Mouse (Mus musculus) cerebellum, adult 9-11 months (tissue): ENCODE data around the gene Car7.

Experiments used
- DNase-seq: peaks from one replicate; pipeline ENCODE4 v3.0.0; 2022

The Car7 gene

DNA sequence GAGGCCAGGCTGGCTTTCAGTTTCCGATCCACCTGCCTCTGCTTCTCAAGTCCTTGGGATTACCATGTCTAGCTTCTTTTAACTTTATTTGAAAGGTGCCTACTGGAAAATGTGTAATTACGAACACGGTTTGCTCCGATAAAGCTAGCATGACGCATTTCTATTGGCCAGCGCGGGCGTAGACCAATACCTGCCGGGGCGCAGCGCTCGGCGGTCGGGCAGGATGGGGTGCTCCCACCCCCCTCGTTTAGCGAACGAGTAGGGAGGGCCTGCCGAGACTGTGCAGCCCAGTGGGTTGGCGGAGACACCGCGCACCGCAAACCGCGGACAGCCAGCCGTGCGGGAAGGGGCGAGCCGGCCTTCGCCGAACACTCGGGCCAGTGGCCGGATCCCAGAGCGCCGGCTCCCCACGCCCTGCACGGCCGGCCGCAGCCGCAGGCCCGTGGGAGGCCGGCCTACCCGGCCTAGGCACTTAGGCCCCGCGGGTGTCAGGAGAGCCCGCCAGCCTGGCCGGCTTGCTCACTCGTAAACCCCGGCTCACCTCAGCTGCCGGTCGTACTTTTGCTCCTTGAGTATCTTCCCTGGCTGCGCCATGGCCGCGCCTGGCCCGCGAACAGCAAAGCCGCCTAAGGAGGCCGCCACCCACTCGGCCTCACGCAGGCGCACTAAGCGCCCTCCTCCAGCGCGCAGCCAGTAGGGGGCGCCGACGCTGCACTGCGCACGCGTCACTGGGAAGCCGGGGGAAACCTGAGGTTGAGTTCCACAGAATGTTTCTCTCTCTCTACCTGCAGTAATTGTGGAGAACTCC, at the start of gene Car7, which contains the start of gene Nae1:
Car7 (plus strand) TSS at position 719 of the 808 bp plus-strand sequence.
Nae1 (minus strand) TSS at position 667 of the 808 bp plus-strand sequence.
- peak; percentile 94 for DNase-seq

DNA sequence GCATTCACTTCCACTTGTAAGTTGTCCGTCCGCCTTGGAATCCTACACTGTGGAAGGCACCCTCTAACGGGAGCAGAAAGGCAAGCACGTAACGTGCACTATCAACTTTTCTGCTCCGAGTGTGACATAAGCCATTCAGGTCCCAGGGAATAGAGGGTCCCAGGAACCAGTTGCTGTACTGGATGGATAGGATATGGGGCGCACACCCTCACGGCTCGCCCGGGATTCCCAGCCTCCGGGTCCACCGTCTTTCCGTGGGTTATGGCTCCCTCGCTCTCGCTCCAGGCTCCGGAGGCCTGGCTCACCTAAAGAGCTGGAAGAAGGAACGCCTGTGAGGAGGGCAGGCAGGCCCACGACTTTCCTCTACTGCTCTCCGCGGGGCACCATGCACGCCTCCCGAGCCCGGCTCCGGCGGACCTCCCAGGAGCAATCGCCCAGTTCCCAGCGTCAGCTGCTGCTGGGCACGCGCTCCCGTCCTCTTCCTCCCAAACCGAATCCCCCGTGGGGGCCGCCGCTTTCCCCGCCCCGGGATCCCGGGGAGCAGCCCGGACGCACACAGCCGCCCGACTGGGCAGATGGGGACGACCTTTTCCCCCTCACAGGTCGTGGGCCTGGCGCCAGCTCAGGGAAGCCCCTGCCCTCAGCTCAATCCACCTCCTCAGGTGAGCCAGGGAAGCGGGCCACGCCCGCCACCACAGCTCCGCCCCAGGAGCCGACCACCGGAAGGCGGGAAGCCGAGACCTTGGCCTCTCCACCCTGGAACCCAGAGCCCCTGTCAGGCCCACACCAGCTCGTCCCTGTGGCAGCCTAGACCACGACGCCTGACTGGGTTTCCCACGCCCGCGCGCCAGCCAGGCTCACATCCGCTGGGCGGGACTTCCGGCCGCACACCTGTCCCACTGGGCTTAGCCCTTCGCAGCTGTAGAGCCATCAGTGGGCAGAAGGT, 25.2 kb upstream of the Car7 start, which contains the start of gene Terb1:
Terb1 (minus strand) TSS at position 850 of the 946 bp plus-strand sequence.
- peak; percentile 54 for DNase-seq

DNA sequence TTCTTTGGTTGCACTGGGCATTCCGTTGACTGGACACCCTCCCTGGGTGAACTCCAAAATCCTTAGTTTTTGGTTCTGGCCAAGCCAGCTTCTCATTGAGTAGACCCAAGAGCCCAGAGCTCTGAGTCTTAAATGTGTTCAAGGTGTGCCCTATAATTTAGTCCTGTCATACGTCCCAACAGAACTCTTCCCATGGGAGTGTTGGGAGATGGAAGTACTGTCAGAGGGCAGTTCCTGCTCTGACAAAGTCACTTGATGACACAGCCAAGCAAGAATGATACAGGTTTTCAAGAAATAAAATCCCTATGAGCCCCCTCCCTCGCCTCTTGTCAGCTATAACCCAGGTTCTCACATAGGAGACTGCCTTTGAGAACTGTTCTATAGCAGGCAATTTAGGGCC, 24.4 kb upstream of the Car7 start:
- DNase-seq = no peak

DNA sequence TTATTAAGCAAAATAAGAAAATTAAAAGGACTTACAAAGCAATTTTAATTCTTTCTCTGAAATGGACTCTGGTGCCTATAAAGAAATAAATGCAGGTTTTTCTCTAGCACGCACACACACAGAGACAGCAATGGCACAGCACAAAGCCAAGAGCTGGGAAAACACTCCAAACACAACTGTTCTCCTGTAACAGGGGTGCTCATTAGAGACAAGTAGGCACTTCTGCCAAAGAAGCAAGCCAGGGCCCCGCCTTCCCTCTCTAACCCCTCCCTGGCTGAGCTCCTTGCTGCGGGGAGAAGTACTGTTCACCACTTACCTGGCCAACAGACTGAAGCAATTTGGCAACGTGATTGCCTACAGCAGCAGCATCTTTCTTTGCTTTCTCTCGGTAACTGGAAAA, 16.6 kb upstream of the Car7 start:
- peak; percentile 34 for DNase-seq

DNA sequence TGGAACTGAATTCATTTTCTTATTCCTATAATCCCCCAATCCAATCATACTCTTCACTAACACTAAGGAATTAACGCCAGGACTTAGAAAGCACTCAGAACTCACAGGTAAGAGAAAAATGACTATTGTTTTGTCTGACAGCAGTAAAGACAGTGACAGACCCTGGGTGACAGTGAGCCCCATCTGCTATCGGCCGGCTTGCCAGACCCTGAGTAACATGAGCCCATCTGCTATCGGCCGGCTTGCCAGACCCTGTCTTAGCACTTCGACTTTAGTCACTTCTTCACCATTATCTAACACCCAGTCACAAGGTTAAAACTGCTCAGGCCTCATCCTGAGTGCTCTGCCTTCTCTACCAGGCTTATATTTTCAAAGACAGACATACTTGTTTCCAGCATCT, 4.8 kb upstream of the Car7 start:
- DNase-seq = peak; percentile 88

DNA sequence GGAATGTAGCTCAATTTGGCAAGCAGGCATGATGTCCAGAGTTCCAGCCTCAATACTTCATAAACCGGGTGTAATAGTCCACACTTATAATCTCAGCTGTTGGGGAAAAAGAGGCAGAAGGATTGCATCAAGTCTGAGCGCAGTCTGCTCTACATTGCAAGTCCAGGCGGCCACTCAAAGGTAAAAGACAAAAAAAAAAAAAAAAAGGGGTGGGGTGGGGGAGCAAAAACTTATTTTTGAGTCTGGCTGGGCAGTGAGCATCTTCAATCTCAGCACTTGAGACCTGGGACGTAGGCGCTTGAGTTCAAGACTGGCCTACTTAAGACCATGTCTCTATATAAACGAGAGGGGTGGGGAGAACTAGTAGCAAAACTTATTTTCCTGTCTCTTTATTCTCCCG, 938 bp upstream of the Car7 start:
- no peak for DNase-seq

DNA sequence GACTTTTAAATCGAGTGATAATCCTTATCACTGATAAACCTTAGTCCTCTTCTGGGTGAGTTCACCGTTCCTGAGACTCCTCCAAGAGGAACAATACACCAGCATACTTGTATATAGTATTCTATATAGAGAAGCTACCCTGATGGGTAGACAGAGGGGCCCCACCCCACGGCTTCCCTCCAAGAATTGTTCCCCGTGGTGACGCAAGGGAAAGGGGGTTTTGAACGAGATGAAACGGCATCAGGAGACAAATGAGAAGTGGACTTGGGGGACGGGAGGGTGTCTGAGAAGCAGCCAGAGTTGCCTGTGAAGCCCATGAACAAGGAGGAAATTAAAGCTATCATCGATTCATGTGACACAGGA, 271 bp downstream of the Car7 start:
- DNase-seq = peak; percentile 72

DNA sequence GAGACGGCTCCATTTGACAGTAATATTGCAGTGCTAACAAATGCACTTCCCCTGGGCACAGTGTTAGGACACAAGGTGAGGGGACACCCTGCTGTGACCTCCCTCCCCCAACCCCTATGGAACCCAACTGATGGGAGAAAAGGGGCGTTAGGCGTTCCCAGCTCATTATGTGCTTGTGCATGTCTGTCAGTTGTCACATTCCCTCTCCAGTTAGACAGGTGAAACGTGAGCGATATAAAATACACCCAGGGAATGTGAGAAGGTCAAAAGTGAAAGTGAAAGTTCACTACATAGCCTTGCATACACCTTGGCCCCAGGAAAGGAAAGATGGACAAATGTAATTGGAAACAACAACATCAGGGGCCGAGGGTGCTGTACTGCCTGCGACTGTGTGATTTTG, 889 bp downstream of the Car7 start:
- DNase-seq = peak; percentile 57

DNA sequence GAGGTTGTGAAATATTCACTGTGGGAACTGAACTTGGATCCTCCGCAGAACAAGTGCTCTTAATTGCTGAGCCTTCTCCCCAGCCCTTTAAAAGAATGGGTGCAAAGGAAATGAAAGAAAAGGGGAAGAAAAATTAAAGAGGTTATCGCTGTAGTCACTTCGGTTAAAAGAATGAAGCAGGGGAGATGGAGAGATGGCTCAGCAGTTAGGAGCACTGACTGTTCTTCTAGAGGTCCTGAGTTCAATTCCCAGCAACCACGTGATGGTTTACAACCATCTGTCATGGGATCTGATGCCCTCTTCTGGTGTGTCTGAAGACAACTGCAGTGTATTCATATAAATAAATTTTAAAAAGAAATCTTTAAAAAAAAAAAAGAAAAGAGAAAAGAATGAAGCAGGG, 1.5 kb downstream of the Car7 start:
- no peak for DNase-seq

DNA sequence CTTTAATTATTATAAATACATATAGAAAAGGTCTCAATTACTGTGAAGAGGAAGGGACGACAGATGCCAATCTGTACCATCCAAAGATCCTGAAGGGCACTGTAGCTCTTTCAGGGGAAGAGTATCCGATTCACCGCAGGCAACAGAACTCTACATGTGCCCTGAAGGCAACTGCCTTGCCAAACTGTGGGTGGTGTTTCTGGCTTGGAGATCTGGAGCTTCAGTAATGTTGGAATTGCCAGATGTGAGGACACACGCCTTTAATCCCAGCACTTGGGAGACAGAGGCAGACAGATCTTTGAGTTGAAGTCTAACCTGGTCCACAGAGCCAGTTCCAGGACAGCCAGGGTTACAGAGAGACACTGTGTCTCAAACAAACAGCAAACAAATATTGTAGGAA, 4.4 kb downstream of the Car7 start:
- no peak for DNase-seq

DNA sequence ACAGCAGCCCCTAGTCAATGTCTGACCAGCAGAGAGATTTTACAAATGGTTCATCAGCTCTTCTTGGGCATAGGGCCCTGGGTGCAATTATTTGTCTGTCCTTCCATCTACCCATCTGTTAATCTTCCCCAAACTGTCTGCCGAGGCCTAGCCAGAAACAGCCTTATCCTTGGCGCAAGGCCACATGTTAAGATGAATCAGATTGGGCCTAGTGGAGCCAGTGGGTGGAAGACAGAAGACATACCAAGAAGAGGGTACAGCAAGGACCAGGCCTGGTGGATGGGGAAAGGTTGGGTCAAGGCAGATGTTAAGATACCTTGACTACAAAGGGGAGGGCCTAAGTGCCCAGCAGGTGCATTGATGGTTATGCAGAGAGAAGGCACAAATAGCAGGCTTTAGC, 5.1 kb downstream of the Car7 start:
- DNase-seq = peak; percentile 58

DNA sequence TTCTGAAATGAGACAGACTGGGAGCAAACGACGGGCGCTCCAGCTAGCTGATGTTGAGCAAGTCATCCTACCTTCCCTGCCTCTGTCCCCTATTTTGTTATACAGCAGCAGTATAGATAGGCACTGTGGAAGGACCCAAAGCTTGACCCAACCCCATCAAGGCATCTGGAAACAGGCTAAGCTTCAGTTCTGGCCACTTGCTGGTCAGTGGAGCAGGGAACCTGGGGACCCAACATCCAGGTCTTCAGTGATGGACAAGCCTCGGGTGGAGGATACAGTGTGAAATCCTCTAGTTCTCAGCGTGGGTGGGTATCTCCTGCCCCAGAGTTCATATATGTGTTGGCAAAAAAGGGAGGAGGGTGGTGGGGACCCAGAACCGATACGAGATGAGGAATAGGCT, 5.7 kb downstream of the Car7 start:
- DNase-seq = no peak

DNA sequence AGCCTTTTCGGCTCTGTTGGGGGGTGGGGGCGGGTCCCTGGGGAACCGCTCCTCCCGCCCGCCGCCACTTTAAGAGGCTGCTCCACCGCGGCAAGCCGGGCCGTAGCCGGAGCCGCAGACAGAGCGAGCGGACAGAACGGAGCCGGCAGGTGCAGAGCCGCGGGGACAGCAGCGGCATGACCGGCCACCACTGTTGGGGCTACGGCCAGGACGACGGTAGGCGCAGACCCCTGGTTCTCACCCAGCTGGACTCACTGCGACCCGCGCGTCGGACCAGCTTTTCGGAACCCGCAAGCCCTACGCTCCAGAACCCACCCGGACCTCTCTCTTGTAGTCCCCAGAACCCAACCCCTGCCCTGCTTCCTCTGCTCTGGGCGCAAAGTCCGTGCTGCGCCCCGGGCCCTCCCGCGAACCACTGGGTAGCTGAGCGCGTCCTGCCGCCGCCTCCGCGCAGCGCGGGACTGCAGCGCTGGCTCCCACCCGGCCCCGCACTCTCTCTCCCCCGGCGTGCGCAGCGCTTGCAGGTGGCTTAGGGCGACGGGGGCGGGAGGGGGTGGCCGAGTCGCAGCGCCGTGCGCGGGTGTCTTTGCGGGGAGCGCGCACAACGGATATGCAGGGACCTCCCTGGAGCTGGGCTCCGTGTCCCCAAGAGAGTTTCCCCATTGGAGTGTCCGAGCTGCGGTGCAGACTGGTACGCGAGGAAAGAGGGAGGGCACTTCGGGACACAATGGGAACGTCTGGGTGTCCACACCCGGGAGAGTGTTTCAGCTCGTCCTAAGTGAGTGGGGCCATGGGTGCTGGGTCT, 6.4 kb downstream of the Car7 start:
- DNase-seq = peak; percentile 68

DNA sequence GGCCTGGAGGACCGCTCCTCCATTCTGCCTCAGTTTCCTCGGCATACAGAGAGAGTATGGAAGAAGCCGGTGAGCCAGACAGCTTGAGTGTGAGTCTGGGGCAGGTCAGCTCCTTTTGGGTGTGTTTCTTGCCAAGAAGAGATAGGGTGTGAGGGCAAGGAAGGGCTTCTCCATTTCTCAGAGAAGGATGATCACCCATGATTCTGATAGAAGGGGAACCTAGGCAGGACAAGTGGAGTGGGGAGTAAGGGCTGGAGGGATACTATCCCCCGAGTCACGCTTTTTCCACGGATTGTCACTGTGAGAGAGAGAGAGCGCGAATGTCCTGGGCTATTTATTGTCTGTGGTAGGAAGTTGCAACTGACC, 7.0 kb downstream of the Car7 start:
- DNase-seq = no peak

DNA sequence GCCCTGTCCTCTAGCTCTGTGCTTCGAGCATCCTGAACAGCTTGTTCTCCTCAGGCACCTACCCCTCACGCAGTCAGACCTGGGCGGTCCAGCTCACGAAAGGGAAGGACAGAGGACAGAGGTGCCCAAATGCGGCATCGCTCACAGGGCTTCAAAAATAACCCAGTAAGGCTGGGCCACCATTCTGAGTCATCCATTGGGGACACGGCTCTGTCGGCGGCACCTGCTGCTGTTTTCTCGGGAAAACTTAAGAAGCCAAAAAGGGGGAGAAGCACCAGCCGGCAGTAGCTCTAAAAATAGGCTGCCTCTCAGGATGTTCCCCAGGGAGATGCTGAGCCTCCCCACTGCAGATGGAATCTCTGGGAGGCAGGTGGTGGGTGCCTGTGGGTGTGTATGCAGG, 7.7 kb downstream of the Car7 start:
- DNase-seq = peak; percentile 61

DNA sequence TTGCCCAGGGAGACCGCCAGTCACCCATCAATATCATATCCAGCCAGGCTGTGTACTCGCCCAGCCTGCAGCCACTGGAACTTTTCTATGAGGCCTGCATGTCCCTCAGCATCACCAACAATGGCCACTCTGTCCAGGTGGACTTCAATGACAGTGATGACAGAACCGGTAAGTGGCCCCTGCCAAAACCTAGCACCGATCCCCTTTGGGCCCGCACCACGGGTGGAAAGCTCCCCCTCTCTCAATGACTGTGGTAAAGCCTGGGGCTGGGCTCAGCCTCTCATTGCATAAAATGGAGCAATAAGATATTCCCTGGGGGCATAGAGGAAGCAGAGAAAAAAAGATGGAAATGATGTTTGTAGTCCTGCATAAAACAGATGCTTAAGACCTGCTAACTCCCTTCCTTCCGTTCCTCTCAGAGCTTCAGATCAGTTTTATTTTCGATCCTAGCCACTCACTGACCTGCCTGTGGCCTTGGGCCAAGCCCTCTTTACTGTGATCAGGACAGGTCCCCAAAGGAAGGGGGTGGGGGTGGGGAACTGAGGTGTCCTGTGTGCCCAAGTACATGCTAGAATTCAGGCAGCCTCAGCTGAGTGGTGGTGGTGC, 9.1 kb downstream of the Car7 start:
- no peak for DNase-seq

DNA sequence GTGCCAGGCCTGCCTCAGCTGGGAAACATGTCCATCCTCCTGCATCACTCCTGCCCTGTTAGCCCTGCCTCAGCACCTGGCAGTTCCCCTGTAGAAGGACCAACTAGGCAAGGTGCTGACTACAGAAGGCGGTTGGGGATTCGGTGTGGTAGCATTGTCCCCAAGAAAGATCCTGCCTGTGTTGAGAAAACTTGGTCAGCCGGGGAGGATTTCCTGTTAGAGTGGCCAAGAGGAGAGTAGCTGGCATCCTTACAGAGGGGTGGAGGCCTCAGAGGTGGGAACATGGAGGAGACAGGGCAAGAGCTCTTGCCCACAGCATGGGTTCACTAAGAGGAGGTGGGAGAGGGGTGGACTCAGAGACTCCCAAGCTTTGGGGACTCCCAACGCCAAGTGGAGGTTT, 20.7 kb downstream of the Car7 start:
- no peak for DNase-seq

DNA sequence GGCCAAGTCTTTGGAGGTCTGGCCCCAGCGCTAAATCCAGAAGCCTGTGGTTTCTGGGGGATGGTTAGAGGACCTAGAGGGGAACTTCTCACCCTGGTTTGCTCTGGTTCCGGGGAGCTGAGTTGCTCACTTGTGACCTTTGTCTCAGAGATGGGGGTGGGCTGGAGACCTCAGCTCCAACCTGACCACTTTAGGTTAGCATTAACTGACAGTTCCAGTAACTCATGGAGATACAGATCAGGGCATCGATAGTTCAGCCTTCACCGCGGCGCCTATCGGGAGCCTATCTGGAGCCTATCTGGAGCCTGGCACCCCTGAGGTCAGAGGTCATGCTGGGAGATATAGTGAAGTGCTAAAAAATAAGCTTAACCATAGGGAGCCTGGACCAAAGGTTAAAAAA, 22.7 kb downstream of the Car7 start:
- no peak for DNase-seq

DNA sequence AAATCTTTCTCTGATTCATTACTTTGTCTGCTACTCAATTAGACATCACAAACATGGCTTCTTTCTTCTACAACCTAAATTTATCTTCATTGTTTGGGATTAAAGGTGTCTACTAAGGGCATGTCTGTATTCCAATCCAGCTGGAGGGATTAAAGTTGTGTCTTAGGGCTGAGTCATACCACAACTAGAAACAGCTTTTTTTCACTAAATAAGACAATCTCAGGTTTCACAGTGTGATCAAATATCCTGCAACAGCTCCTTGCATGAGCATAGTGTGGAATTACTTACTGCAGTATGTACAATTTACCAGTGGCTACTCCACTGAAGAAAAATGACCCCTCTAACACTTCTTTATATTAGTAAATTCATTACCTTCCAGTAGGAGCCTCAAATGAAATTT, 26.2 kb downstream of the Car7 start:
- no peak for DNase-seq

DNA sequence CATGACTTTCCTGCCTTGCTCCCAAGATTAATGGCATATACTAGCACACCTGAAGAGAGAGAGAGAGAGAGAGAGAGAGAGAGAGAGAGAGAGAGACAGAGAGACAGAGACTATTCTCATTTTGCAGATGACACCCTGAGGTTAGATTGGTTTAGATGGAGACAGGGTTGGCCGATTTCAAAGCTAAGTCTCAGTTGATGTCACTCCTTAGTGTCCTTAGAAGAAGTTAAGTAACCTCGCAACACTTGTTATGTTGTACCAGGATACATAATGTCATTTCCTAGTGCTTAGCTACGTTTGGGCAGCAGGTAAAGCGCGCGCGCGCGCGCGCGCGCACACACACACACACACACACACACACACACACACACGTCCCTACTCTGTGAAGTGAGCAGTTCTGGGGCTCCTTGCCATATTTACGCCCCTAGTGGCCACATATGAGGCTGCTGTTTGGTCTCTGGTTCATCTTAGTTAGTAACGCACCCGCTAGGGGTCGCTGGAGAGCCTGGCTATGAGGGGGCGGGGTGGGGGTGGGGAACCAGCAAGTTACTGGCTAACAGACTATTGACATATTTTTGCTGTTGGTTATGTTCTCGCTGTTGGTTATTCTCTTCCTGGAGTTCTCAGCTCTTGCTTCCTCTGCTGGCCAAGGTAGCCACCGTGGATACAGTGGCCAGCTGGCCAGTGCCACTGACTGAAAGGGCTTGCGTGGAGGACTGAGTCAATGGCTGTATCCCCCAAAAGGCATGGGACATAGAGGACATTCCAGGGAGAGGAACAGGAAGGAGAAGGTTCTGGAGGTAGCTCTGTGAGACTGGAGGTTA, 30.4 kb downstream of the Car7 start:
- peak; percentile 86 for DNase-seq

DNA sequence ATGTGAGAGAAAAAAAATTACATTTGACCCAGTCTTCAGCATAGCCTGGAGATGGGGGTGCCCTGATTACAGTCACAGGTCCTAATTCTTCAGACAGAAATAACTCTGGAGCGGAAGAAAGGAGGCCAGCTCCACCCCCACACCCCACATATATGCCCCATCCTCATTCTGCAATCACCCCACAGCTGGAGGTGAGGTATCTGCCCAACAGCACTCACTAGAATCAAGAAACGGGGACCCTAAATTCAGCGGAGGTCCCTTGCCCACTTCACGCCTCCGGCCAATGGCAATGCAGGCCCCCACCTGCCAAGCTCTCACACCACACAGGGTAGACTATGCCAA, 30.9 kb downstream of the Car7 start:
- peak; percentile 52 for DNase-seq

DNA sequence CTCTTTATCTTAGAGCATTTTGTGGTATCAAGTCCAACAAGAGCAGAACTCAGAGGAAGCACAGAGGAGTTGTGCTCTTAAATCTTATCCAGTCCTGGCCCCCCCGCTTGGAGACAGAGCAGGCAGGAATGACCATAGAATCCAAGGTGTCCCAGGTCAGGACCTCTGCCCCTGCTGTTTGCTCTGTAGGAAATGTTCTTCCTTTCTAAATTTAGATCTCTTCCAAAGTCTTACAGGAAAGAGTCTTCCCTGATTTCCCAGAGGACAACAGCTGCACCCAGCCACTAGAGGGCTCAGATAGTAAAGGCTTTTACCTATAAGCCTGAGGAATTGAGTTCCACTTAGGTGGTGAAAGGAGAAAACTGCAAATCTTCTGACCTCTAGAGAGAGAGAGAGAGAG, 35.1 kb downstream of the Car7 start:
- no peak for DNase-seq
